Mouse (Mus musculus): Measurements from ENCODE around the gene Icosl. TPM values are rescaled to one million over a fixed set of nuclear protein-coding genes. Genes with fewer than 3 reads are reported as not detected.
"Not testable (repeated sequence)": the region's sequence is repeated elsewhere in the genome, so short reads cannot be mapped to it uniquely, and the experiment has no call there.

The Icosl gene
- total RNA-seq (2021): 10 to 100 TPM; 12.1 to 12.7 TPM
- long read RNA-seq, transcript Icosl-201 (7 exons, 2,814 nt): major isoform, 14 of 15 reads
- long read RNA-seq, partial matches to known transcripts: 1 of 15 reads
- long read RNA-seq, other reads (novel, unspliced or antisense): 0 of 15 reads

DNA sequence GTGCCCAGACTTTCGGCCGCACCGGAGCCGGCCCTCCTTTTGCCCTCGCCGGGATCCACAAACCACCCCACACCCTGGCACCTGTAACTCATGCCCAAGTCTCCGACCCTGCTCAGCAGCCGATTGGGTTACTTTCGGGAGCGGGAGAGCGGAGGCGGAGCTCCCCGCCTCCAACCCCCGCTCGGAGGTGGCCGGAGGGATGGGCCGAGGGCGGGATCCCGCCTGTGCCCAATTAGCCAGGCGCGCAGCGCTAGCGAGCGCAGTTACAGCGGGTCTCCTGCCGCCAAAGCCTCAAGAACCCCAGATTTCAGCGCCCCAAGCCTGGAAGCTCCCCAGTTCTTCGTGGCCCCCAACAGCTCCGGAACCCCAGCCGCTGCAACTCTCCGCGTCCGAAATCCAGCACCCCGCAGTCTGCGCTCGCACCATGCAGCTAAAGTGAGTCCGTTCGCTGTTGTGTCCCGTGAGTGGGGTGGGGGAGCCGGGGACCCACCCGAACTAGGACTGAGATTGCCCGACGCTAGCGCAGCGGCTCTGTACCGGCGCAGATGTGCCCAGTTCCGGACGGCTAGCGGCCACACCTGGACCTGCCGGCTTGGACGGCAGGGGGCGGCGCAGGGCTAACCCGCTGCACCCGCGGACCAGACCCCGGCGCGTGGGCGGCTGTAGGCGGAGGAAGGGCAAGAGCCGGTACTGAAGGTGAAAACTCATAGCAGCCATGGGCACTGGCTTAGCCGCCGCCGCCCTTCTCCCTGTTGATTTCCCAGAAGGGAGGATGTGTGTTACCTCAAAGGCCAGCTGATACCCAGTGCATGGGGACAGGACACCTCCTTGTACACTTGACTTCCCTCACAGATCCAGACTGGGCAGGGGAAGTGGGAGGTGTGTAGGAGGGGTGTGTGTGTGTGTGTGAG lies at the start of gene Icosl:
TSS of gene Icosl (plus strand) at position 202 of the 911 bp plus-strand sequence.
- DNase-seq (ENCODE audit: low spot score in 2 of 2): peak; percentile 40 to 52

DNA sequence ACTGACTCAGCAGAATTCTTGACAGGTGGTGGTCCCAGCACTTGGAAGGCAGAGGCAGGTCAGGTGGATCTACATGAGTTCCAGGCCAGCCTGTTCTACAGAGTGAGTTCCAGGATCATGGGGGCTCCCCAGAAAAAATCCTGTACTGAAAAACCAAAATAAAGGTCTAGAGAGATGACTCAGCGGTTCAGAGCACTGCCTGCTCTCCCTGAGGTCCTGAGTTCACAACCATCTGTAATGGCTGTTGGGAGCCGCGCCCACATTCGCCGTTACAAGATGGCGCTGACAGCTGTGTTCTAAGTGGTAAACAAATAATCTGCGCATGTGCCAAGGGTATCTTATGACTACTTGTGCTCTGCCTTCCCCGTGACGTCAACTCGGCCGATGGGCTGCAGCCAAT lies 49.1 kb upstream of the Icosl start:
- DNase-seq (ENCODE audit: low spot score in 2 of 2): not testable (repeated sequence)

GRCm38 (mm10) chr10:78025453-78025852 lies 43.6 kb upstream of the Icosl start:
- DNase-seq (ENCODE audit: low spot score in 2 of 2): not testable (repeated sequence)

GRCm38 (mm10) chr10:78028129-78028528 lies 41.0 kb upstream of the Icosl start:
- peak in 1 of 2 experiments; percentile 81 for DNase-seq (ENCODE audit: low spot score in 2 of 2)

- DNase-seq (ENCODE audit: low spot score in 2 of 2): no peak
These were observed 40.0 kb upstream of the Icosl start for GRCm38 (mm10) chr10:78029080-78029479.

DNA sequence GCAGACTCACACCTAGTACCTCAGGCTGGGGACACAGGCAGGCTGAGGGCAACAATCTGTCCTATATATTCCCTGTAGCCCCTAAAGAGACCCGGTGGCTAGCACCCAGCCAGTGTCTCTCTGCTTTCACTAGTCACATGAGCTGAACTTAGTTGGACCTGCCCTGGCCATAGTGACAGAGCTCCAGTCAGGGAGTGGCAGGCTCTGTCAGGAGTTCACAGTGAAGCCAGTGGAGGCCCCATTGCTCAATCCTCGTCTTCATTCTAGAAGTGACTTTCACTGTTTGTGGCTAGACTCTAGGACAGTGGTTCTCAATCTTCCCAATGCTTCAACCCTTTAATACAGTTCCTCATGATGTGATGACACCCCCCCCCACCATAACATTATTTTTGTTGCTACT lies 37.1 kb upstream of the Icosl start:
- DNase-seq (ENCODE audit: low spot score in 2 of 2): no peak

DNA sequence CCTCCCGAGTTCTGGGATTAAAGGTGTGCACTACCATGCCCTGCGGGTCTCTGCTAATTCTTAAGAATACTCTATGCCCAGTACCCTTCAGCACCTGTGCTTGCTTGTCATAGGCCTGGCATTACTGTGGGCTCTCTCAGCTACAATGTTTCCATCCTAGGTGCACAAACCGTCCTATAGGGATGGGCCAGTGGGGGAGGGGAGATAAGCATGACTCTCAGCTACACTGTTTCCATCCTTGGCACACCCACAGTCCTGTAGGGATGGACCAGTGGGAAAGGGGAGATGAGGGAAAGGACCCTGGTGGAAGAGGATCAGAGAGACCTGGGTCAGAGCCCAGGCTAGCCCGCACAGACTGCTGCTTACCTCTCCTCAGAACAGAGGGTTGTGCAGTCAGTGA lies 32.0 kb upstream of the Icosl start:
- no peak for DNase-seq (ENCODE audit: low spot score in 2 of 2)

DNA sequence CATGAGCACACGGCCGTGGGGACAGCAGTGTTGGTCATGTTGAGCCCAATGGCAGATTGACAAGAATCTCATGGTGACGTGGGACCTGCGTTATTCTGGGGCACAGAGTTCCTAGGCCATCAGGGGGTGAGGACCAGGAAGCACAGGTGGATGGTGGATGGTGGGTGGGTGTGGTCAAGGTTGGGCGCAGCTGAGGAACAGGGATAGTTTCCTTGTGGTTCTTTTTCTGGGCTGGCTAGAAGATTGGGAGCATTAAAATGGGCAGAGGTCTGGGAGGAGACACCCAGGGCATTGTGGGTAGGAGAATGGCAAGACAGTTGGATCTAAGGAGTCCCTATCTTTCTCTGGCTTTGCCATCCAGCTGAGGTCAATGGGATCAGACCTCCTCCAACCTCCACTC lies 27.5 kb upstream of the Icosl start, which contains the start of gene Dnmt3l:
TSS of gene Dnmt3l (plus strand) at position 301 of the 400 bp plus-strand sequence.
- no peak for DNase-seq (ENCODE audit: low spot score in 2 of 2)

DNA sequence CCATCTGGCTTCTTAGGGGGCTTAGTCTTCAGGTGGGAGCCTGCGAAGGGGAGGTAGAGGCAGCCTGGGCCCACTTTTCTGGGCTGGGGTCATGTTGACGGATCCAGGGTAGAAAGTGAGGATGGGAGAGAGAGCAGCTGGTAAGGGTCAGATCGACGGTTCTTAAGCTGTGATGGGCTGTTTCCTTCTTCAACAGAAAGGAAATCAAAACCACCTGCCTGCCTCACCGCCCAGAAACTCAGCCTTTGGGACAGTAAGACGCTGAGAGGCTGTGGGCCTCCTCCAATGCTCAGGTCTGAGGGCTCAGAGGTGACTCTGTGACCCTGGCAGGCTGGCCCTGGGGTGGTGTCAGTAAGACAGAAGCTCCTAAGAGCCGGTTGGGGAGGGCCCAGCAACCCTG lies 27.0 kb upstream of the Icosl start:
- no peak for DNase-seq (ENCODE audit: low spot score in 2 of 2)

DNA sequence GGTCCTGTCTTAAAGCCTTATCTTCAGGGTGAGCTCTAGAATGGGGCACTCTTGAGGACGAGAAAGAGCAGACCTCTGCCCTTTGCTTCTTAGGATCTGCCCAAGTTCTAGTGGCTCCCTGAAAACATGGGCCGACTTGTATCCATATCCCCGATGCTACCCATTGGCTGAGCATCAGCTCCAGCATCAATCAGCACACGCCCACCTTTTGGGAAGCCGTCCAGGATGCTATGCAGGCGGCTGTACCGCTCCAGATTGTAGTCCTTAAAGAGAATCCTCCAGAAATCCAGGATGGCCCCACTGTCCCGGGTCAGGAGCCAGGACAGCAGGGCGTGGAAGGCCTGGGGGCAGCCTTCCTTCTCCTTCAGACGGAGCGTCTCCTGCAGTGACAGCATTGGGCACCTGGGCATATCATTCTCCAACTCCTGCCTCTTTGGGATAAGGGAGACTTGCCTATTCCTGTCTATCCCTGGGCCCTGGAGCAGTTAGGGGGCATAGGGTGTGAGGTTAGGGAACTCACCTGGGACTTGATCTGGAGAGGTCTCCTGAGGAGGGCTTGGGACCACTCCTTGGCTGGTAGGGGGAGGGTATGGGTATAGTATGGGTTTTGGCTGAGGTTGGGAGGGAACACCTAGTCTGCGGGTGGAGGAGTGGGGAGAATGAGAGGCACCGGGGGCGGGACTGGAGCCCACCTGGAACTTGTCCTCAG lies 26.3 kb upstream of the Icosl start:
- peak; percentile 39 to 77 for DNase-seq (ENCODE audit: low spot score in 2 of 2)

GRCm38 (mm10) chr10:78043406-78043836 lies 25.7 kb upstream of the Icosl start, which contains the start of gene Aire:
Gene Aire (minus strand): TSS chr10:78043610.
- peak in 1 of 2 experiments; percentile 63 for DNase-seq (ENCODE audit: low spot score in 2 of 2)

DNA sequence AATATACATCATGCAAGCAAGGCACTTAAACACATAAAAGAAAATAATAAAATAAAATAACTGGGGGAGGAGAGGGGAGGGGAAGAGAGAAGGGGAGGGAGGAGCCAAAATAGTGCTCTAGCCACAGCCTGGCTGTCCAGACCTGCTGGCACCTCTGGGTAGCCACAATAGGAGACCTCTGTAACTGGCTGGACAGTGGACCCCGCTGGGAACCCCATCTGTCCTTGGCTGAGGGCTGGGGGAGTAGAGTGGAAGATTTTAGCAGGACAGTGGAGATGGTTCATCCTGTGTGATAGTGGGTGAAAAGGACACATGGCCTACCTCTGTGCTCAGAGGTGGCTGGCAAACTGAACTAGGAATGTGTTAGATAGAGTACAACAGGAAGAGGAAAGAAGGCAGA lies 24.6 kb upstream of the Icosl start:
- DNase-seq (ENCODE audit: low spot score in 2 of 2): no peak

- DNase-seq (ENCODE audit: low spot score in 2 of 2): no peak
These were observed 22.7 kb upstream of the Icosl start for GRCm38 (mm10) chr10:78046388-78046787.

DNA sequence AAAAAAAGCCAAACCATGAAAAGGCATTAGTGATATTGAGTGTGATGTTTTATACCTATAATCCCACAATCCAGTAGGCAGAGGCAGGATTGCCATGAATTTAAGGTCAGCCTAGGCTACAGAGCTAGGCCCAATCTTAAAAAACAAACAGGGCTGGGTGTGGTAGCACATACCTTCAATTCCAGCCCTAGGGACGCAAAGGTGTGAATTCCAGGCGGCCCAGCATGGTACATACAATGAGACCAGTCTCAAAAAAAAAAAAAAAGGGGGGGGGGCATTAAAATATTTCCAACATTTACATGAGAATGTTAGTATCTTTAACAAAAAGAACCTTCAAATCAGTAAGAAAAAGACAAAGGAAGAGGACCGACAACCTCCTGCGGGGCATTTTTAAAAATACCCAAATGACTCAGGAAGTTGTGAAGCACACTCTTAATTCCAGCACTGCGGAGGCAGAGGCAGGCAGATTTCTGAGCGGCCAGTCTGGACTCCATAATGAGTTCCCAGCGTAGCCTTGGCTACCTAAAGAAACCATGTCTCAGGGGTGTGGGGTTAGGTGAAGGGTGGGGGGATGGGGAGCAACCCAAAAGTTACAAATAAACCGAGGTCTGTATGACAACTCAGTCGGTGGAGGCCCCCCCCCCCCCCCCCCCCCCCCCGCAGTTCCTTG lies 20.9 kb upstream of the Icosl start:
- DNase-seq (ENCODE audit: low spot score in 2 of 2): no peak

GRCm38 (mm10) chr10:78049519-78050035 lies 19.5 kb upstream of the Icosl start:
- no peak for DNase-seq (ENCODE audit: low spot score in 2 of 2)

DNA sequence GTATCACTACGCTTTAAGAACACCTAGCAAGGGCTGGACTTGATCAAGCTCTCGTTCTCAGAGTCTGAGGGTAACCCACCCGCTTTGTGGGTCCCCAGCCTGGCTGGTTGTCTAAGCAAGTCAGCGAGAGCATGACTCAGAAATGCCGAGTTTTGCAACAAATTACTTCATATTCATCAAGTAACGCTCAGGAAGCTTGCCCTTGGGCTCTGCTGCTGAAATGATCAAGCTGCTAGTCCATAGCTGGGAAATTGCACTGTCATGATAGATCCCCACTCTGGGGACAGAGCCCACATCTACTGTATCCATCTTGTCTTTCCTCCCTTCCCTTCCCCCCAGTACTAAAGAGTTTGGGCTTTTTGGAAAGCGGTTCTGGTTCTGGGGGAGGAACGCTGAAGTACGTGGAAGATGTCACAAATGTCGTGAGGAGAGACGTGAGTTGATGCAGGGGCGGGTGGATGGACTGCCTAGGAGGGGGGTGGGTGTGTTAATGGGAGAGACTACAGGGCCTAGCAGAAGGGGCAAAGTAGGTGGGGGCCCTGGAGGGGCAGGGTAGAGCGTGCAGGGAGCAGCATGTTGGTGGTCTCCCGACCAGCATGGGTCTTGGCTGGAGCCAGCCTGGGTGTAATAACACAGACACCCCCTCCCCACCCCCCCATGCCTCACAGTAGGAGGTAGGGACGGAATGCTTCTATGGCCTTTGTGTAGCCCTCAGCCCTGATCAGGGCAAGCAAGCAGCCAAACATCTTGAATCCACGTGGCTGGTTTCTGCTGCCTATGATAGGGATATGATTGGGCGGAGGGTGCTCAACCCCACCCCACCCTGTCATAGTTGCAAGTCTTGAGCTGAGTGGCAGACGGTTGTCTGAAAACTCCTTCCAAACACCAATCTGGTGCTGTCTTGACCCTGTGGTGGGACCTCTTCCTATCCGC lies 14.2 kb upstream of the Icosl start:
- DNase-seq (ENCODE audit: low spot score in 2 of 2): no peak

- no peak for DNase-seq (ENCODE audit: low spot score in 2 of 2)
These were observed 12.0 kb upstream of the Icosl start for GRCm38 (mm10) chr10:78057056-78057455.

- no peak for DNase-seq (ENCODE audit: low spot score in 2 of 2)
These were observed 6.0 kb upstream of the Icosl start for GRCm38 (mm10) chr10:78063122-78063521.

- no peak for DNase-seq (ENCODE audit: low spot score in 2 of 2)
These were observed 1.9 kb upstream of the Icosl start for GRCm38 (mm10) chr10:78067226-78067625.

DNA sequence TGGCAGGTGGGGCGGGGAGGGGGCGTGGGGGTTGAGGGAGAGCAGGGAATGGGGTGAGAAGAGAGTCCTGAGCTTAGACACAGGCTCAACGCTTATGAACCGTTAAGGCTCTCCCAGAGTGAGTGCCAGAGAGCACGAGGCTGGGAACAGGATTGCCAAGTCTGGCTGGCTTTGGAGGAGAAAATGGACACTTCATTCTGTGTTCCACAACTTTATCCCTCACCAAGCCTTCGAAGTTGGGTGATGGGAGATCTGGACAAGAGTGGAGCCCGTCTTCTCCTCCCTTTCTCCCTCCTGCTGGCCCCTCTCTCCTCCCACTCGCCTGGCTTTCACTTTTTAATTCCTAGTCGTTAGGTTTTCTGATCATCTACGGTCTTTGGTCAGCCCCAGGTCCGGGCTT lies 561 bp upstream of the Icosl start:
- DNase-seq (ENCODE audit: low spot score in 2 of 2): no peak
